Mouse (Mus musculus): Measurements from ENCODE around the gene Hba-a1. TPM values are rescaled to one million over a fixed set of nuclear protein-coding genes. Genes with fewer than 3 reads are reported as not detected.
"Not testable (repeated sequence)": the region's sequence is repeated elsewhere in the genome, so short reads cannot be mapped to it uniquely, and the experiment has no call there.

Gene Hba-a1
- polyA plus RNA-seq, 1 experiment from 2014 or later: 405 TPM

- H3K4me2 ChIP-seq (replicated peaks; ENCODE audit: low read depth): no peak overlapping the region
- ATAC-seq: no peak
- H3K4me3 ChIP-seq (ENCODE audit: low read depth, low read length): no peak overlapping the region
- no peak overlapping the region for H3K9ac ChIP-seq (ENCODE audit: low read depth, low read length)
- no peak for TF ChIP-seq CTCF (IDR thresholded peaks at IDR 0.05; ENCODE audit: low read depth)
- 77% methylated on average over 12 of the region's 12 CpGs for WGBS
- no peaks in the 10 kb centered on the region for H3K36me3 ChIP-seq (ENCODE audit: control insufficient read depth, insufficient read depth)
- no peaks in the 10 kb centered on the region for H3K9me3 ChIP-seq (ENCODE audit: control insufficient read depth)
- H3K4me1 ChIP-seq (replicated peaks; ENCODE audit: control insufficient read depth, insufficient read depth, low read length): no peaks in the 10 kb centered on the region
- peaks cover 11% of the 10 kb centered on the region; the same call in 1 of the 2 replicates for H3K27me3 ChIP-seq (replicated peaks; ENCODE audit: control insufficient read depth, insufficient read depth, low read length)
- H3K27ac ChIP-seq (ENCODE audit: low read depth, low read length): no peak overlapping the region
Measured at GRCm38 (mm10) chr11:32278458-32278957, 4.8 kb upstream of the Hba-a1 start.

- no peak for TF ChIP-seq CTCF (IDR thresholded peaks at IDR 0.05; ENCODE audit: low read depth)
- WGBS: 57% methylated on average over 2 of the region's 2 CpGs
Measured at GRCm38 (mm10) chr11:32280646-32281045, 2.7 kb upstream of the Hba-a1 start.

GRCm38 (mm10) chr11:32281416-32282144 lies 1.7 kb upstream of the Hba-a1 start:
- no peak overlapping the region for H3K9ac ChIP-seq (ENCODE audit: low read depth, low read length)
- 70% methylated on average over 1 of the region's 1 CpGs for WGBS
- TF ChIP-seq CTCF (IDR thresholded peaks at IDR 0.05; ENCODE audit: low read depth): no peak
- no peak overlapping the region for H3K27ac ChIP-seq (ENCODE audit: low read depth, low read length)
- no peak overlapping the region for H3K4me3 ChIP-seq (ENCODE audit: low read depth, low read length)
- ATAC-seq: no peak
- H3K4me2 ChIP-seq (replicated peaks; ENCODE audit: low read depth): no peak overlapping the region
- H3K27me3 ChIP-seq (replicated peaks; ENCODE audit: control insufficient read depth, insufficient read depth, low read length): peaks cover 5% of the 10 kb centered on the region; the same call in 1 of the 2 replicates
- no peaks in the 10 kb centered on the region for H3K36me3 ChIP-seq (ENCODE audit: control insufficient read depth, insufficient read depth)
- H3K4me1 ChIP-seq (replicated peaks; ENCODE audit: control insufficient read depth, insufficient read depth, low read length): no peaks in the 10 kb centered on the region
- H3K9me3 ChIP-seq (ENCODE audit: control insufficient read depth): no peaks in the 10 kb centered on the region

More at GRCm38 (mm10) chr11:32280646-32281045, 2.7 kb upstream of the Hba-a1 start:
- Histone ChIP-seq H3K27ac (ENCODE audit: low read depth, low read length) (no peak overlapping the region), H3K36me3 (ENCODE audit: control insufficient read depth, insufficient read depth) (no peaks in the 10 kb centered on the region), H3K9ac (ENCODE audit: low read depth, low read length) (no peak overlapping the region), H3K4me2 (replicated peaks; ENCODE audit: low read depth) (no peak overlapping the region), H3K4me1 (replicated peaks; ENCODE audit: control insufficient read depth, insufficient read depth, low read length) (no peaks in the 10 kb centered on the region), H3K9me3 (ENCODE audit: control insufficient read depth) (no peaks in the 10 kb centered on the region), H3K27me3 (replicated peaks; ENCODE audit: control insufficient read depth, insufficient read depth, low read length) (peaks cover 11% of the 10 kb centered on the region; the same call in 1 of the 2 replicates), H3K4me3 (ENCODE audit: low read depth, low read length) (no peak overlapping the region)
- ATAC-seq: no peak

GRCm38 (mm10) chr11:32284582-32284981 lies 1.3 kb downstream of the Hba-a1 start:
- ATAC-seq; H3K4me2 ChIP-seq (replicated peaks; ENCODE audit: low read depth); H3K9me3 ChIP-seq (ENCODE audit: control insufficient read depth); H3K36me3 ChIP-seq (ENCODE audit: control insufficient read depth, insufficient read depth); H3K4me1 ChIP-seq (replicated peaks; ENCODE audit: control insufficient read depth, insufficient read depth, low read length); H3K27me3 ChIP-seq (replicated peaks; ENCODE audit: control insufficient read depth, insufficient read depth, low read length); H3K4me3 ChIP-seq (ENCODE audit: low read depth, low read length); H3K9ac ChIP-seq (ENCODE audit: low read depth, low read length); H3K27ac ChIP-seq (ENCODE audit: low read depth, low read length): not testable (repeated sequence)
- WGBS: 60% methylated on average over 2 of the region's 2 CpGs

GRCm38 (mm10) chr11:32285031-32285775 lies 1.9 kb downstream of the Hba-a1 start:
- H3K27me3 ChIP-seq (replicated peaks; ENCODE audit: control insufficient read depth, insufficient read depth, low read length): 0 out of 2 replicates have a peak, but pooled peaks cover 3% of the 10 kb centered on the region
- no peaks in the 10 kb centered on the region for H3K36me3 ChIP-seq (ENCODE audit: control insufficient read depth, insufficient read depth)
- no peak for ATAC-seq
- H3K27ac ChIP-seq (ENCODE audit: low read depth, low read length): no peak overlapping the region
- 76% methylated on average over 7 of the region's 7 CpGs for WGBS
- H3K4me2 ChIP-seq (replicated peaks; ENCODE audit: low read depth): no peak overlapping the region
- no peak overlapping the region for H3K4me3 ChIP-seq (ENCODE audit: low read depth, low read length)
- no peak overlapping the region for H3K9ac ChIP-seq (ENCODE audit: low read depth, low read length)
- no peak for TF ChIP-seq CTCF (IDR thresholded peaks at IDR 0.05; ENCODE audit: low read depth)
- H3K9me3 ChIP-seq (ENCODE audit: control insufficient read depth): no peaks in the 10 kb centered on the region
- no peaks in the 10 kb centered on the region for H3K4me1 ChIP-seq (replicated peaks; ENCODE audit: control insufficient read depth, insufficient read depth, low read length)

- TF ChIP-seq CTCF (IDR thresholded peaks at IDR 0.05; ENCODE audit: low read depth): 0 out of 2 replicates have a peak, but pooled peaks have one; percentile 7
- not testable (repeated sequence) for H3K27ac ChIP-seq (ENCODE audit: low read depth, low read length); H3K4me3 ChIP-seq (ENCODE audit: low read depth, low read length); H3K9me3 ChIP-seq (ENCODE audit: control insufficient read depth); H3K4me1 ChIP-seq (replicated peaks; ENCODE audit: control insufficient read depth, insufficient read depth, low read length); H3K9ac ChIP-seq (ENCODE audit: low read depth, low read length); H3K36me3 ChIP-seq (ENCODE audit: control insufficient read depth, insufficient read depth); H3K4me2 ChIP-seq (replicated peaks; ENCODE audit: low read depth); ATAC-seq; H3K27me3 ChIP-seq (replicated peaks; ENCODE audit: control insufficient read depth, insufficient read depth, low read length)
Measured at GRCm38 (mm10) chr11:32285887-32286286, 2.6 kb downstream of the Hba-a1 start.

Data from intestine, postnatal 0 days (tissue).